Mouse (Mus musculus) heart, adult 9 months (tissue): ENCODE measurements at regions not wholly inside any gene's neighbourhood (a gene's known extent, or its start where the extent isn't known, plus 50 kb on each side); places are given as distances from the start of the nearest gene placed in this dataset.

Experiments used
- DNase-seq, 2 experiments: peaks; one replicate each; pipeline ENCODE4 v3.0.0; 2022; ENCODE audit warnings: low spot score in 2 of 2

- DNase-seq, result no peak
Observed at GRCm38 (mm10) chr4:40537859-40538258, 65.9 kb downstream of the Tmem215 start.

GRCm38 (mm10) chr4:40543085-40544048 lies 71.4 kb downstream of the Tmem215 start:
- DNase-seq, result no peak

- DNase-seq, result peak; percentile 7 to 18
Observed at GRCm38 (mm10) chr4:40544056-40544455, 72.1 kb downstream of the Tmem215 start.

GRCm38 (mm10) chr4:40544806-40545205 lies 72.8 kb downstream of the Tmem215 start:
- no peak for DNase-seq

- DNase-seq, result no peak
Observed at GRCm38 (mm10) chr4:40545700-40546099, 73.7 kb downstream of the Tmem215 start.

- DNase-seq, result no peak
Observed at GRCm38 (mm10) chr4:40559824-40560223, 87.8 kb downstream of the Tmem215 start.

GRCm38 (mm10) chr4:40573300-40573699 lies 101.3 kb downstream of the Tmem215 start:
- DNase-seq, result no peak

GRCm38 (mm10) chr4:40575951-40576350 lies 104.0 kb downstream of the Tmem215 start:
- no peak for DNase-seq

GRCm38 (mm10) chr4:40584436-40584835 lies 112.5 kb downstream of the Tmem215 start:
- no peak for DNase-seq

GRCm38 (mm10) chr4:40584940-40585571 lies 113.1 kb downstream of the Tmem215 start:
- peak; percentile 25 to 38 for DNase-seq

GRCm38 (mm10) chr4:40586045-40586444 lies 114.1 kb downstream of the Tmem215 start:
- DNase-seq, result no peak

- no peak for DNase-seq
Observed at GRCm38 (mm10) chr4:40587254-40587653, 115.3 kb downstream of the Tmem215 start.

- no peak for DNase-seq
Observed at GRCm38 (mm10) chr4:40593806-40594205, 109.2 kb downstream of the Aptx start.

GRCm38 (mm10) chr4:40625024-40625423 lies 78.0 kb downstream of the Aptx start:
- DNase-seq, result no peak

GRCm38 (mm10) chr4:40625911-40626310 lies 77.1 kb downstream of the Aptx start:
- no peak for DNase-seq
